Mouse (Mus musculus) embryonic fibroblast, embryonic 13.5 days (primary cell): ENCODE results near the gene 4931406P16Rik. TPM values are rescaled to one million over a fixed set of nuclear protein-coding genes. Genes with fewer than 3 reads are reported as not detected.

Source experiments
- H3K27ac ChIP-seq: 2 replicates; pipeline ENCODE4 v1.5.1; 2012; ENCODE audit warnings: low read length, control low read depth, inconsistent platforms; ENCODE audit not compliant: insufficient read depth
- H3K4me1 ChIP-seq: 2 replicates; pipeline ENCODE4 v1.6.1; 2011; ENCODE audit warnings: low read length; ENCODE audit not compliant: control insufficient read depth, insufficient read depth
- H3K4me3 ChIP-seq: 2 replicates; pipeline ENCODE4 v1.5.1; 2011; ENCODE audit warnings: mild to moderate bottlenecking, control low read depth, low read length; ENCODE audit not compliant: insufficient read depth
- CTCF ChIP-seq: IDR thresholded peaks from 2 replicates; pipeline ENCODE4 v1.5.1; 2011; ENCODE audit warnings: mild to moderate bottlenecking, control low read depth, low read length, moderate library complexity, borderline replicate concordance; ENCODE audit not compliant: insufficient read depth
- POLR2A ChIP-seq: IDR thresholded peaks from 2 replicates; pipeline ENCODE4 v1.6.1; 2011; ENCODE audit warnings: low read depth, mild to moderate bottlenecking, control low read depth, low read length, moderate library complexity
- polyA plus RNA-seq: library from polyadenylated mRNA; stranded (reverse); fragments of >200 nt; gene quantifications from 2 replicates; pipeline ENCODE4 v1.2.4, GENCODE M21; 2011; ENCODE audit warnings: low read depth; ENCODE audit not compliant: missing spikeins, insufficient read length

Gene 4931406P16Rik
- polyA plus RNA-seq, 1 experiment, result 49.8 TPM

- no peak for TF ChIP-seq CTCF
- no peak for TF ChIP-seq POLR2A
- Histone ChIP-seq H3K4me3 (no peak overlapping the region), H3K4me1 (no peaks in the 10 kb centered on the region), H3K27ac (no peak overlapping the region)
These were observed 112.5 kb downstream of the 4931406P16Rik start for GRCm38 (mm10) chr7:34200829-34201228.

GRCm38 (mm10) chr7:34198346-34198745, 115.0 kb downstream of the 4931406P16Rik start:
- TF ChIP-seq CTCF, result no peak
- TF ChIP-seq POLR2A, result no peak
- H3K27ac ChIP-seq, result no peak overlapping the region
- H3K4me1 ChIP-seq, result peaks cover 3% of the 10 kb centered on the region; the same call in 1 of the 2 replicates
- no peak overlapping the region for H3K4me3 ChIP-seq

- H3K4me3 ChIP-seq, result peak within 1 kb of the TSS; percentile 70
- TF ChIP-seq POLR2A (peak; percentile 69), CTCF (no peak)
- H3K27ac ChIP-seq, result no peak within 1 kb of the TSS
- H3K4me1 ChIP-seq, result peaks cover 3% of the 10 kb centered on the region; the same call in 1 of the 2 replicates
These were observed 116.9 kb downstream of the 4931406P16Rik start, which contains the start of gene Pdcd2l for GRCm38 (mm10) chr7:34196132-34197128. TSS of gene Pdcd2l (minus strand) at chr7:34196661.

- H3K4me1 ChIP-seq, result peaks cover 3% of the 10 kb centered on the region; the same call in 1 of the 2 replicates
- TF ChIP-seq CTCF (no peak), POLR2A (no peak)
- H3K4me3 ChIP-seq, result peak overlapping the region; percentile 70
- H3K27ac ChIP-seq, result no peak overlapping the region
These were observed 117.7 kb downstream of the 4931406P16Rik start for GRCm38 (mm10) chr7:34195632-34196031.

- Histone ChIP-seq H3K4me1 (peaks cover 3% of the 10 kb centered on the region; the same call in 1 of the 2 replicates), H3K4me3 (no peak overlapping the region)
- TF ChIP-seq CTCF (no peak), POLR2A (no peak)
These were observed 120.5 kb downstream of the 4931406P16Rik start for GRCm38 (mm10) chr7:34192825-34193224.

GRCm38 (mm10) chr7:34189376-34189989, 123.9 kb downstream of the 4931406P16Rik start:
- no peaks in the 10 kb centered on the region for H3K4me1 ChIP-seq
- no peak overlapping the region for H3K27ac ChIP-seq
- H3K4me3 ChIP-seq, result no peak overlapping the region
- TF ChIP-seq CTCF (no peak), POLR2A (no peak)

More at GRCm38 (mm10) chr7:34192825-34193224, 120.5 kb downstream of the 4931406P16Rik start:
- no peak overlapping the region for H3K27ac ChIP-seq

Other genes with a start within 250 kb of the 4931406P16Rik start
- not detected in 2 replicates for gene Scgb1b30, start 218.1 kb downstream of the 4931406P16Rik start, polyA plus RNA-seq
- 32.7 and 33.2 TPM in 2 replicates for gene Wtip, start 180.3 kb downstream of the 4931406P16Rik start, polyA plus RNA-seq
- gene Uba2, start 144.0 kb downstream of the 4931406P16Rik start, polyA plus RNA-seq, result 108 and 123 TPM in 2 replicates
- 16.8 and 18.6 TPM in 2 replicates for gene Pdcd2l, start 116.9 kb downstream of the 4931406P16Rik start, polyA plus RNA-seq
- gene Gpi1, start 83.2 kb downstream of the 4931406P16Rik start, polyA plus RNA-seq, result 244 and 331 TPM in 2 replicates
- not detected in 2 replicates for gene Gm6096, start 62.5 kb downstream of the 4931406P16Rik start, polyA plus RNA-seq
- 131 and 166 TPM in 2 replicates for gene Lsm14a, start 79.8 kb upstream of the 4931406P16Rik start, polyA plus RNA-seq